Mouse (Mus musculus) kidney, adult 2 months (tissue): ENCODE measurements around the gene Znhit1.

Experiments
- CTCF ChIP-seq: fragments of 200-500 bp; conservative IDR thresholded peaks from 2 replicates; pipeline ENCODE4 v1.5.1; 2011; ENCODE audit warnings: low read depth, mild to moderate bottlenecking, control low read depth, low read length, moderate library complexity, mixed read lengths; ENCODE audit not compliant: insufficient read depth, insufficient read length
- POLR2A ChIP-seq: fragments of 200-500 bp; IDR thresholded peaks from one replicate; pipeline ENCODE4 v1.6.1; 2011; ENCODE audit warnings: low read depth, low read length, control low read depth

DNA sequence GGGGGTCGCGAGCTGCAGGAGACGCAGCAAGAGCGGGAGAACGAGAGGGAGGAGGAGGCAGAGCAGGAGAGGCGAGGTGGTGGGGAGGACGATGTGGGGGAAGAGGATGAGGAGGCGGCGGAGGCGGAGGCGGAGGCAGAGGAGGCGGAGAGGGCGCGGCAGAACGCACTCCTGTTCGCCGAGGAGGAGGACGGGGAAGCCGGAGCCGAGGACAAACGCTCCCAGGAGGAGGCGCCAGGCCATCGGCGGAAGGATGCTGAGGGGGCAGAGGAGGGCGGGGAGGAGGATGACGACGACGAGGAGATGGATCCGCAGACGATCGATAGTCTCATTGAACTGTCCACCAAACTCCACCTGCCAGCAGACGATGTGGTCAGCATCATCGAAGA is 44.2 kb upstream of the Znhit1 start:
- TF ChIP-seq CTCF (no peak), POLR2A (no peak)
